Mouse (Mus musculus) stomach, postnatal 0 days (tissue): Measurements from ENCODE around the gene Gm20425. TPM values are rescaled to one million over a fixed set of nuclear protein-coding genes. Genes with fewer than 3 reads are reported as not detected.
"Not testable (repeated sequence)": the region's sequence is repeated elsewhere in the genome, so short reads cannot be mapped to it uniquely, and the experiment has no call there.

ENCODE experiments used
- ATAC-seq: fragments of 200-750 bp; cut with Nextera tagmentation; 2 replicates; pipeline ENCODE4 v1.8.0; 2017; ENCODE audit not compliant: low FRiP score, low TSS enrichment
- DNase-seq: peaks from one replicate; pipeline ENCODE4 v3.0.0-alpha.2; 2016; ENCODE audit warnings: low spot score
- H3K27ac ChIP-seq: fragments of 300-500 bp; sonication (generic); replicated peaks from 2 replicates; pipeline ENCODE4 v1.5.1; 2014; ENCODE audit warnings: mild to moderate bottlenecking, control low read depth
- H3K27me3 ChIP-seq: fragments of 300-500 bp; sonication (generic); 2 replicates; pipeline ENCODE4 v1.6.1; 2014; ENCODE audit warnings: low read length; ENCODE audit not compliant: control insufficient read depth, insufficient read depth
- H3K36me3 ChIP-seq: fragments of 300-500 bp; sonication (generic); 2 replicates; pipeline ENCODE4 v1.6.1; 2014; ENCODE audit warnings: low read length, mixed read lengths; ENCODE audit not compliant: control insufficient read depth, insufficient read depth
- H3K4me1 ChIP-seq: fragments of 300-500 bp; sonication (generic); replicated peaks from 2 replicates; pipeline ENCODE4 v1.6.1; 2014; ENCODE audit warnings: antibody characterized with exemption; ENCODE audit not compliant: control insufficient read depth, insufficient read depth
- H3K4me2 ChIP-seq: fragments of 300-500 bp; sonication (generic); replicated peaks from 2 replicates; pipeline ENCODE4 v1.6.1; 2014; ENCODE audit warnings: low read depth, mild to moderate bottlenecking, control low read depth, moderate library complexity
- H3K4me3 ChIP-seq: fragments of 300-500 bp; sonication (generic); 2 replicates; pipeline ENCODE4 v1.5.1; 2014; ENCODE audit warnings: low read depth, low read length, control low read depth
- H3K9ac ChIP-seq: fragments of 300-500 bp; sonication (generic); 2 replicates; pipeline ENCODE4 v1.6.1; 2014; ENCODE audit warnings: mild to moderate bottlenecking, low read length, control low read depth, mixed read lengths
- H3K9me3 ChIP-seq: fragments of 300-500 bp; sonication (generic); 2 replicates; pipeline ENCODE4 v1.6.1; 2016; ENCODE audit warnings: low read length; ENCODE audit not compliant: control insufficient read depth
- CTCF ChIP-seq: IDR thresholded peaks from 2 replicates; pipeline ENCODE4 v1.5.1; 2016; ENCODE audit warnings: antibody characterized with exemption, low read depth, mild to moderate bottlenecking, moderate library complexity
- EP300 ChIP-seq: optimal IDR thresholded peaks from 2 replicates; pipeline ENCODE3; 2016; ENCODE audit warnings: antibody characterized with exemption
- WGBS: fragments of 180-500 bp; shearing (Covaris S2); extraction: QIAGEN DNeasy Blood & Tissue Kit; methylation state at CpG from one replicate; pipeline ENCODE4 v1.1.7; 2014; 5-methylcytosine and 5-hydroxymethylcytosine counted together
- polyA plus RNA-seq: library from polyadenylated mRNA; unstranded; fragments of >200 nt; fragmentation: Nextera tagmentation; extraction: Ambion mirVana; gene quantifications from 2 replicates; pipeline ENCODE4 v1.2.1, GENCODE M21; 2015

The Gm20425 gene
- polyA plus RNA-seq, 1 experiment from 2014 or later = 9.3 TPM

DNA sequence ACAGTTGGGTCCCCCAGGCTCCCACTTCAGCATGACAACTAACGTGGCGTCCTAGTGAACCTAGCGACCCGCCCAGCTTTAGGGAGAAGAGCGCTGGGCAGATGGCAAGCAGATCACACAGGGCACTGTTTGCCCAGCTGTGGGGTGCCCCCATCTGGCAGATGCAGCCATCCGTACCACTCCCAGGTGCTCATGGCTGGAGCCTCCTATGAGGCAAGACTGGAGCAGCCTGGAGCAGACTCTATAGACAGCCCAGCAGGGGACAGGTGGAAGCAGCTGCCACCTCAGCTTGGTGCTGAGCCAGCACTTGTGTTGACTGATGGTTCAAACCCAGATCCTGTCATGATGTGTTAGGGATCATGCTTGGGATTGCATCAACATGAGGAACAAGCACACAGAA lies 62.1 kb downstream of the Gm20425 start:
- Histone ChIP-seq H3K9me3 (no peaks in the 10 kb centered on the region), H3K4me3 (no peak overlapping the region)

DNA sequence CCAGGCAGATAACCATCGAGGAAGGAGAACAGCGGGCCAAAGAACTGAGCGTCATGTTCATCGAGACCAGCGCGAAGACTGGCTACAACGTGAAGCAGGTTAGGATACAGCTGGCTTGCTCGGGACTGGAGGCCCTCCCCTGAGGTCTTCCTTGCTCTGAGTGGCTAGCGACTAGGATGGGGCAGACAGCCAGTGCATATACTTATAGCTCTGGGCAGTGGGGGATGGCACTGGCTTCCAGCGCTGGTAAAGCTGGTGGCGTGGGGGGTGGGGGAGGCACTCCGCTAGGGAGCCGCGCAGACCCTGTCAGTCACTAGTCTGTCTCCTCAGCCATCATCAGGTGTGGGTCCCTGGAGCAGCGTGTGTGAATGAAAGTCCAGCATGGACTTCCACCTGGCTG lies 66.3 kb downstream of the Gm20425 start:
- Histone ChIP-seq H3K9ac (no peak overlapping the region), H3K27me3 (no peaks in the 10 kb centered on the region), H3K4me2 (no peak overlapping the region), H3K9me3 (no peaks in the 10 kb centered on the region), H3K27ac (no peak overlapping the region), H3K4me3 (no peak overlapping the region), H3K36me3 (no peaks in the 10 kb centered on the region), H3K4me1 (no peaks in the 10 kb centered on the region)
- TF ChIP-seq EP300 = no peak
- TF ChIP-seq CTCF = no peak
- no peak for ATAC-seq
- DNase-seq = no peak
- 73% methylated on average over 15 of the region's 15 CpGs for WGBS

More for the DNA sequence above, 62.1 kb downstream of the Gm20425 start:
- WGBS = 68% methylated on average over 6 of the region's 6 CpGs
- H3K36me3 ChIP-seq = no peaks in the 10 kb centered on the region
- no peak overlapping the region for H3K9ac ChIP-seq
- H3K4me2 ChIP-seq = no peak overlapping the region
- H3K4me1 ChIP-seq = no peaks in the 10 kb centered on the region
- TF ChIP-seq EP300 = no peak
- 0 out of 2 replicates have a peak, but pooled peaks have one; percentile 17 for TF ChIP-seq CTCF
- DNase-seq (no peak), ATAC-seq (peak; percentile 53; the same call in 1 of the 2 replicates)
- H3K27me3 ChIP-seq = no peaks in the 10 kb centered on the region
- no peak overlapping the region for H3K27ac ChIP-seq

DNA sequence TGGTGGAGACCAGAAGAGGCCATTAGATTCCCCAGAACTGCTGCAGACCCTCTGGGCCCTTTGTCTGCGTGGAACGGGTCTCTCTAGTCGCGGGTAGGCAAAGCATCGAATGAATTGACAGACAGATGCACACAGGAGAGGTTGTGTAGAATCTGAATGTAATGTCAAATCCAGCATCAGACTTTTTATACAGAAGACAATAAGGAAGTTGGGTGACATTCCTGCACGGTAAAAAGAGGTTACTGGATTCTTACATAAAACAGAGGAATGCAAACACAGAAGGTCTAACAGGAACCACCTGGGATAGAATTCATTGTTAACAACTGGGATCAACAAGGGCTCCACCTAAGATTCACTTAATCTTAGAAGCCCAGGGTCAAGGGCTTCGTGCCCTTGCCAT lies 74.9 kb downstream of the Gm20425 start:
- not testable (repeated sequence) for H3K27ac ChIP-seq, H3K36me3 ChIP-seq, H3K9me3 ChIP-seq, ATAC-seq, H3K4me2 ChIP-seq, H3K4me3 ChIP-seq, DNase-seq, H3K4me1 ChIP-seq, H3K9ac ChIP-seq, H3K27me3 ChIP-seq
- WGBS = 65% methylated on average over 7 of the region's 7 CpGs

DNA sequence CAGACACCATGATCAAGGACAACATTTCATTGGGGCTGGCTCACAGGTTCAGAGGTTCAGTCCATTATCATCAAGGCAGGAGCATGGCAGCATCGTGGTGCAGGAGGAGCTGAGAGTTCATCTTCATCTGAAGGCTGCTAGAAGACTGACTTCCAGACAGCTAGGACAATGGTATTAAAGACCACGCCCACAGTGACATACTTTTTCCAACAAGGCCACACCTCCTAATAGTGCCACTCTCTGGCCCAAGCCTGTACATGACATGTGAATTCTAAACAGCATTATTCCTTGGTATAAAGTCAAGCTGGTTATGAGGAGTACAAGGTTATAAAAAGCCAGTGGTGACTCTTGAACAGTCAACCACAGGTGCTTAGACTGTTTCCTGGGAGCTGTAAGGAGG lies 75.5 kb downstream of the Gm20425 start:
- Histone ChIP-seq H3K4me3 (no peak overlapping the region), H3K9me3 (no peaks in the 10 kb centered on the region), H3K9ac (no peak overlapping the region), H3K4me1 (no peaks in the 10 kb centered on the region), H3K27ac (no peak overlapping the region), H3K36me3 (no peaks in the 10 kb centered on the region), H3K4me2 (no peak overlapping the region), H3K27me3 (no peaks in the 10 kb centered on the region)
- 77% methylated on average over 2 of the region's 2 CpGs for WGBS
- TF ChIP-seq CTCF (no peak), EP300 (no peak)
- DNase-seq (no peak), ATAC-seq (no peak)

DNA sequence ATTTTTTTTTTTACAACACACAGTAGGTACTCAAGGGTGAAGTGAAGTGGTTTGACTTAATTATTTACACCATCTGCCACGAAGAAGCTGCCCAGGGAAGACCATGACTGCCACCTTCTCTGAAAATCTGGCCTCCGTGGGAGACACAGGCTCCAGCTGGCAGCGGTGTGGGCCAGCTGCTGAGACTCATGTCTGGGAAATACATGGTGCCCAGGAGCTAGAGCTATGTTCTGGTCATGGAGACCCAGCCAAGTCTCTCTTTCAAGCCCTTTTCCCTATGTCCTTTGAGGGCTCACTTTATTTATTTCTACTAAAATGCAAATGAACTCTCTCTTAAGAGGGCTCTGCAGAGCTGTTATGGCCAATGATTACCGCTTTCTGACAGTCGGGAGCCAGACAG lies 76.8 kb downstream of the Gm20425 start:
- DNase-seq (no peak), ATAC-seq (no peak)
- H3K4me1 ChIP-seq = no peaks in the 10 kb centered on the region
- H3K9me3 ChIP-seq = no peaks in the 10 kb centered on the region
- TF ChIP-seq CTCF (no peak), EP300 (no peak)
- H3K9ac ChIP-seq = no peak overlapping the region
- H3K36me3 ChIP-seq = no peaks in the 10 kb centered on the region
- H3K4me3 ChIP-seq = no peak overlapping the region
- 74% methylated on average over 5 of the region's 5 CpGs for WGBS
- H3K4me2 ChIP-seq = no peak overlapping the region
- H3K27me3 ChIP-seq = no peaks in the 10 kb centered on the region
- no peak overlapping the region for H3K27ac ChIP-seq

DNA sequence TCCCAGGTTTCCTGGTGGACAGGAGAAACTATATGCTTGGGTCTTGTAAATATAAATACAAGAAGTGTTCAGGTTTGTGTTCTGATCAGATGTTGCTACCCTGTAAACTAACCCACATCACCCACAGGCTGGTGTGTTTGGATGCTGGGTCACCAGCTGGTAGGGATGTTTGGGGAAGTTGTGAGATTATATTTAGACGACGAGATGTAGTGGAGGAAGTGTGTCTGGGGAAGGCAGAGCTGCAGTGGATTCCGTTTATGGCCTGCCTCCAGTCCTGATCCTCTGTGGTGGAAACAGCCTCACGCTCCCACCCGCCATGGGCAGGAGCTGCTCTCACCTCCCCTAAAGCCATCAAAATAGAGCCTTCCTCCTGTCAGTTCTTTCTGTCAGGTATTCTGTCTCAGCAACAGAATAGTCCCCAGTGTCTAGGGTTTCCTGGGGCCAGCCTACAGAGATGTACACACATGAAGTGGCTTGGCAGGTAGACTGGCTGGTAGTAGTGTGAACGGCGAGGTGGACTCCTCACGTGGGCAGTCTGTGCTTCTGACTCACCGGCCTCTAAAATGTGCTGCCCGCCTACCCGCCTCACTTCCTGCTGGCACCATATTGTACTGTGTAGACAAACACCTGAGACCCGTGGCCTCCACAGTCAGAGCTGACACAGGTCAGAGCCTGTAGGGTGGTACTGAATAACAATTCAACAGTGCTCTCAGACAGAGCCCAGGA lies 80.9 kb downstream of the Gm20425 start:
- 80% methylated on average over 12 of the region's 12 CpGs for WGBS
- Histone ChIP-seq H3K36me3 (no peaks in the 10 kb centered on the region), H3K27ac (no peak overlapping the region), H3K4me3 (no peak overlapping the region), H3K9me3 (no peaks in the 10 kb centered on the region), H3K4me1 (no peaks in the 10 kb centered on the region), H3K4me2 (no peak overlapping the region), H3K9ac (no peak overlapping the region), H3K27me3 (no peaks in the 10 kb centered on the region)
- ATAC-seq = no peak
- no peak for DNase-seq
- TF ChIP-seq EP300 (no peak), CTCF (no peak)
